Mouse (Mus musculus) adrenal gland (tissue): ENCODE data around the gene Homer1.

Experiments
- intact Hi-C: fragments of 180-260 bp; cut with DNase I; formaldehyde crosslinking; loops from one replicate; pipeline ENCODE4 v1.15.1; 2025

The Homer1 gene

DNA sequence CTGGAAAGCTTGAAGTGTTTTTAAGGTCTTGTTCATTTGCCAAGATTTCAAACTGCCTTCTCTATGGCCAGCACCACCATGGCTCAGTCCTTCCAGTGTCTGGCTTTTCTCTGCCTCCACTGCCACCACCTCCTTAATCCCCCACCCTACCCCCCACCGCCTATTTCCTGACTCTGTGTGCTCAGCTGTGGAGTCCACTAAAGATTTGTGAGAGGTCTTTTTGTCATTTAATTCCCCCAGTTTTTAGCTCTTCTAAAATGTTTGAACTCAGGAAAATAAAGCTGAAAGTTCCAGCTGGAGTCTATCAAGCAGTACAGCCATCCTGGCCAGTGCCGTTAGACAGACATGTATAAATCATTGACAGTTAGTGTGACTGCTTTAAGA, 89.8 kb downstream of the Homer1 start:
- intact Hi-C loops = no loop called here

DNA sequence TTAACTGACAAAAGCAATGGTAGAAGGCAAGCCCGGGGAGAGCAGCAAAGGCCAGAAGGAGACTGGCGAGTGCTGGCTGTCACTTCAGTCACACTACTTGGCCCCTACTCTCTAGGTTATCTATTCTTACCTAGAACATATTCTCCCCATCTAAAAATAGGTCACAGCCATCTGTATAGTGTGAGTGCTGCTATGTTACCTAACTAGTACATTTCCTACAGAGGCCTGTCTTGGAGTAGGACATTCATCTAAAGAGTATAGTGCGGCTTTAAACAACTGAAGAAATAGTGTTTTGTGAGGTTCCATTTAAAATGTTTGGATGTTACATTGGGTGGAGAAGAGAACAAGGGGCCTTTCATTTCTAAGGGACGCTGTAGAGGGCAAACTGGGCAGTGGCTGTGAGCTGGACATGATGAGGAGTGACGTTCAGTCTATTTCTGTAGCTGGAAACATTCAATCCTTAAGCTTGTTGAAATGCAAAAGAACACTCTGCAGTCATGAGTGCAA, 100.3 kb downstream of the Homer1 start:
- intact Hi-C loops = no loop called here

DNA sequence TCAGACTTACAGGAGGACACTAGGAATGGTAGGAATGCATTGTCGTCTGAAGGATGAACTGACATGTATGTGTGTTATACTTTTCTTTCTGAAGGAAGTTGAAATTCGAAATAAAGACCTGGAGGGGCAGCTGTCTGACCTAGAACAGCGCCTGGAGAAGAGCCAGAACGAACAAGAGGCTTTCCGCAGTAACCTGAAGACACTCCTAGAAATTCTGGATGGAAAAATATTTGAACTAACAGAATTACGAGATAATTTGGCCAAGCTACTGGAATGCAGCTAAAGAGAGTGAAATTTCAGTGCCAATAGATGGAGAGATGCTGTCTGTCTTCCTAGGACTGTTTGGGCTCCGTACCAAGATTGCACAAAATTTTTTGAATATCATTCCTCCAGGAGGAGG, 102.5 kb downstream of the Homer1 start:
- intact Hi-C loops = no loop called here

DNA sequence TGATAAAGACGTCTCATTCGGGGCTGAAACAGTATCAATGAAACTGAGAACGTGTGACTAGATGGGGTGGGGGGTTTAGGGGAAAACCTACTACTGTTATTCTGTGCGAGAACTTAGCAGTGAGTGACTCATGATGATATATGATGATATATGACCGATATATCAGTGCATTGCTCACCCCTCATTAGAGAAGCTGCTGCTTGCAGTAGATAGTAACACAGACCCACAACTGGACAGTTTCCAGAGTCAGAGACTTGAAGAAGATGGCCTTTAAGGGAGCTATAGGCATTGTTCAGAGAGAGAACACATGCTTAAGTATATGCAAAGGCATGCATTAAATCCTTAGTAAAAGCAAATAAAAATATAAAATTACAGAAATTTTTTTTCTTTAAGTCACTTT, 107.4 kb downstream of the Homer1 start:
- intact Hi-C loops = no loop called here

DNA sequence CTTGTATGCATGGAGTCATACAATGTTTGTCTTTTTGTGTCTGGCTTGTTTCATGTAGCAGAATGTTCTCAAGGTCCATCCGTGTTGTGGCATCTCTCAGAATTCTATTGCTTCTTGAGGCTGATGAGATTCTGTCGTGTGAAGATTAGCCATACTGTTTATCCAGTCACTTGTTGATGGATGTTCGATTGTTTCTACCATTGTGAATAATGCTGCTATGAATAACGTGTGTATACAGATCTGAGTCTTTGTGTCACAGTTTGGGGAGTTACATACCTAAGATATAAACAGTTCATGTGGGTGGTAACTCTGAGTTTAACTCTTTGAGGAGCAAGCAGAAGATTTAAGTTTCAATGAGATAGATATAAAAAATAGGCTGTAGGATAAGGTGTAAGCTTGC, 110.9 kb downstream of the Homer1 start:
- intact Hi-C loops = no loop called here

DNA sequence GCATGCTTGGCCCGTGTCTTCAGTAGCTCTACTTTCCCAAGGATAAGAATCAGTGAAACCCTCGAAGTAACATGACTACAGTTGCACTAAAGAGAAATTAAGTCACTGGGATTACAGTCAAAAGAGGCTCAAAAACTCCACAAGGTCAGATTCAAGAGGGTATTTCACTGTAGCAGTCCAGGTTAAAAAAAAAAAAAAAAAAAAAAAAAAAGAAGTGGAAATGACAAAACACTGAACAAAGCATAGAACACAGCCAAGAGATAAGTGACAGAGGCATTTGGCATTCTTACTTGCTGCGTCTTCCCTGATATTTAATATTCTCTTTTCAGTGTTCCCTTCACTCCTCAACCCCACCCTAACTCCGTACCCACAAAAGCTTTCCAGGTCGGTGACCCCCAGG, 115.6 kb downstream of the Homer1 start:
- intact Hi-C loops = no loop called here

DNA sequence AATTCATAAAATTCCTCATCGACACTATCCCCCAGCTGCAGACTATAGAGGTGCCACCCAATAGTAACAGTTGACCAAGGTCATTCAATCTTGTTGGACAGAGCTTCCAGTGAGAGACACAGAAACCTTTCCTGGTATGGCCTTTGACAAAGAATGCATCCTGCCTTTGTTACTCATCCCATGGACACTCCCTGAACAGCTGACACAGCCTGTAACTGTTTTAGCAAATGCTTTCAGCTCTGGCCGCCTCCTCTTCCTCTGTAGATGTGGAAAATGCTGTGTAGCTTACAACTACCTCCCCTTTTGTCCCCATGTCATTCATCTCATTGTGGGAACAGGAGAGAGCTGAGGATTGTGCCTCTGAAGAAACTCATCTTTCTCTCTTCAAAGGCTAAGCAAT, 118.9 kb downstream of the Homer1 start:
- intact Hi-C loops = no loop called here

DNA sequence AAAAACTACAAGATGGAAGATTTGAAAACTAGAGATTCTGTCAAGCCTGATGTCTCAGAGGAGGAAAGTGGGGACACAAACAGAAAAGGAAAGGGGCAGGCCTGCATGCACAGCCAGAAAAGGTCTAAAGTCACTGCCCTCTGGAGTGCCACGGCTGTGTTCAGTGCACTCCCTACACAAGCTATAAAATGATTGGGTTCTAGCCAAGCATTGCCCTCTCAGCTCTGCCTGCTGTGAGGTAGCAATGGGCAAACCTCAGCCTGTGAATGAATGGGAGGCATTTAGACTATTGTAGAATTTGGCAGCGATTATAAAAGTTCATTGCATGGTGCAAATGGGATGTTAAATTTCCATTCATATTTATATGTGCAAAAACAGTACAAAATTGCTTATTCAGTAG, 120.3 kb downstream of the Homer1 start:
- intact Hi-C loops = no loop called here

DNA sequence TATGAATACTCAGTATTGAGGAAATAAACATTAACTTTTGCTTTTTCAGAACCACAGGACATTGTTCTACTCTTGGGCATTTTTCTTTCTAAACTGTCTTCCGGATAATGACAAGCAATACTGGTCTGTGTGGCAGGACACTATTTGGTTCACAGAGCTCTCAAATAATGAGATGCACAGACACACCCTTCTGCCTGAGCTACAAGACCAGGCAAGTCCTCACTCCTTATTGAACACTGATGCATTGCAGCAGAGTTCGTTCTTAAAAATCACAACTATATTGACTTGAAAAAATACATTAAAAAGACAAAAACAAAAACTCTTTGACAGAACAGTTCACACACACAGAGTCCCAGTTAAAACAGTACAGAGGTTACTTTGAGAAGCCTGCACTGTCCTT, 123.8 kb downstream of the Homer1 start:
- intact Hi-C loops = no loop called here

DNA sequence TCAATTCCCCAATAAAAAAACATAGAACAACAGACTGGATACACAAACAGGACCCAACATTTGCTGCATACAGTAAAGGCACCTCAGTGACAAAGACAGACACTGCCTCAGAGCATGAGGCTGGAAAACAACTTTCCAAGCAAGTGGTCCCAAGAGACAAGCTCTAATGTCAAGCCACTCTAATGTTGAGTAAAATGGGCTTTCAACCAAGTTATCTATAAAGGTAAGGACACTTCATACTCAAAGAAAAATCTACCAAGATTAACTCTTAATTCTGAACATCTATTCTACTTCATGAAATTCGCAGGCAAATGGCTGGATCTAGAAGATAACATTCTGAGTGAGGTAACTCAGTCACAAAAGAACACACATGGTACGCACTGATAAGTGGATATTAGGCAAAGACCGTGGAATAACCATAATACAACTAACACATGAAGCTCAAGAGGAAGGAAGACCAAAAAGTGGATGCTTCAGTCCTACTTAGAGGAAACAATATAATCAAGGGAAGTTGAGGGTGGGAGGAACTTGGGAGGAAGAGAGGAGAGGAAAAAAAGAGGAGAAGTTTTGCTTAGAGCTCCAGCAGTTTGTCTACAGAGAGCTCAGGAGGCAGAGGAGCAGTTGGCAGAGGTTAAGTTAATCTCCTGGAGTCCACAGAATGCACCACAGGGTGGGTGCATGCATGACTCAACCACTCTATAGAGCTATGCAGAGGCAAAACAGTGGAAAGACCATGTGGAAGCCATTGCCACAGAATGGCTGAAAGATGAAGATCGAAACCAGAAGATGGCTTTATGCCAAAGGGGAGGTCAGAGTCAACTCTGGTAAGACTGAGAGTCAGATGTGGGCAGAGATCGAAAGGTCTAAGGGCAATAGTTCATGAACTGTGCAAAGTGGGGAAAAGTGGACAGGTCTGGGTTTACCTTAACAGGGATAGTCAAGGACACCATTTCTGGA, 128.8 kb downstream of the Homer1 start:
- intact Hi-C loops = no loop called here

DNA sequence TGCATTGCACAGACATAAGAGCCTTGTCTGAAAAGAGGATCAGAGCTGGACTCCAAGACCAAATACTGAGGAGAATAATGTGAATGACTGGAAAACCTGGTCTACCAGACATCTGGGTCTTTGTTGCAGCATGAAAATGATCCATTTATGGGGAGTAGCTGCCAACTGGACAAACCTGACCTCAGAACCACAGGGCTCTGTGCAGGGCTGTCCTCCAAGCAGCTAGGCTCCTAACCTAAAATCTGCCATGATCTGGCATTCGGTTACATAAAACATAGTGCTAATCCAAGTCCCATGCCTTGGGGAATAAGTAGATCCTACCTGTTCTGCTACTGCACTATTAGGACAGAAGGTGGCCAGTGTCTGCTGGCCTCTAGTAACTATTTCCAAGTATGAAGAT, 129.8 kb downstream of the Homer1 start:
- intact Hi-C loops = no loop called here

DNA sequence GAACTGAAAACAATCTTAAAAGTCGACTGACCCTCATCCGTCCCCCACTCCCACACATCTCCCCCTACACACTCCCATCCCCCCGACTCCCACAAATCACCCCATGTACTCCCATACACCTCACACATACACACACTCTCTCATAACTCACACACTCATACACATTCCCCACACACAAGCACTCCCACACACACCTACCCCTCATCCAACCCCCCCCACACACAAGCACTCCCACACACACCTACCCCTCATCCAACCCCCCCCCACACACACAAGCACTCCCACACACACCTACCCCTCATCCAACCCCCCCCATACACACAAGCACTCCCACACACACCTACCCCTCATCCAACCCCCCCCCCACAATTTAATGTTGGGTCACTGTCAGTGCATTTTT, 140.7 kb downstream of the Homer1 start:
- intact Hi-C loops = no loop called here

DNA sequence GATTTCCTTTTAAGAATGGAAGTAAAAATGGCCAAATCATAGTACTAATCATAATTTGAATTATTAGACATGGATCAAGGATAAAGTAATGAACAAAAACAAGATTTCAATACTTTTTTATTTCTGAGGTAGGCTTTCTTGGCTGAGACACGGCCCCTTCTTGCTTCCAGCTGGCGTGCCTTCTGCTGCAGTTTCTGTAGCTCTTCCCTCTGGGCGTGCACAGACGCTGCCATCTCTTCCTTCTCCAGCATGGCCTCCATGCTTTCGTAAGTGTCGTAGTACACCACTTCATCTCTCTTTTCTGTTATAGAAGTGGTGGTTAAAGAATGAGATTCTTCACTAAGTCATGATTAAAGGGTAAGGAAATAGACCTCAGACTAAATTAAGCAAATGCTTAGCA, 153.8 kb downstream of the Homer1 start:
- intact Hi-C loops = loop anchor here (5.0 kb wide), 1 partner anchor 44 kb away; the partner anchor contains the start of gene Jmy
